Mouse (Mus musculus): ENCODE measurements at regions not wholly inside any gene's neighbourhood (a gene's known extent, or its start where the extent isn't known, plus 50 kb on each side); places are given as distances from the start of the nearest gene placed in this dataset.

DNA sequence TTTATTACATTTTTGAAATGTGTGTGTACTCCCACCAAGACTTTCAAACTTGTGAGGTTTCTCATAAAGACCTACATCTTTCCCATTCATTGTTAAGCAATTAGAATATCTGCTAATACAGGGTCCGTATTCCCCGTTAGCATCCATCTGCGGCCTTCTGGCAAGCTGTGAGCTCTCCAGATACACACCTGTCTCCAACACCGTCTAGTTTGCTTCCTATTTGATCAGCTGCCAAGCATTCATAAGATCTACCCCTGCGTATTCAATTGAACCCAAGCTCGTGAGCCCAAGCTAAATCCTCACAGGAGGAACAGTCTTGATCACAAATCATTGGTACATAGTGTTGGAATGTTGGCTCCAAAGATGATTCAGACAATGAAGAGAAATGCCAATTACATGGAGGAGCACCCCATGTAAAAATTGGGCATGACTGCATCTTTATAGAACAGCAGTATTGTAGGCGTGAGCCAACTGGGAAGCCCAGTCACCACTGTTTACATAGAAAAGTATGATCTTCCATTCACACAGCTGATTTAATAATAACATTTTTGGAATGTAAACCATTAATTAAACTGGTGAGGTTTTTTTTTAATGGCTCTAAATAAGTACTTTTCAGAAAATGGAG is 133.1 kb downstream of the Mreg start:
- Histone ChIP-seq H3K9ac (ENCODE audit: low read depth, low read length) (no peak overlapping the region), H3K79me2 (replicated peaks; ENCODE audit: control insufficient read depth, insufficient read depth, low read length) (no peaks in the 10 kb centered on the region), H3K27me3 (ENCODE audit: control insufficient read depth, insufficient read depth, low read length) (no peaks in the 10 kb centered on the region), H3K4me3 (no peak overlapping the region), H3K4me1 (ENCODE audit: control insufficient read depth, insufficient read depth, low read length) (no peaks in the 10 kb centered on the region), H3K36me3 (ENCODE audit: control insufficient read depth, insufficient read depth, low read length) (no peaks in the 10 kb centered on the region), H3K27ac (no peak overlapping the region)
- intact Hi-C loops (cut with DNase I), result no loop called here
- no peak for DNase-seq
- WGBS, result 67% methylated on average over 7 of the region's 7 CpGs
- TF ChIP-seq CTCF (IDR thresholded peaks at IDR 0.05), result no peak
- no peak for TF ChIP-seq POLR2A (IDR thresholded peaks at IDR 0.05; ENCODE audit: insufficient read depth, low read depth, low read length)

DNA sequence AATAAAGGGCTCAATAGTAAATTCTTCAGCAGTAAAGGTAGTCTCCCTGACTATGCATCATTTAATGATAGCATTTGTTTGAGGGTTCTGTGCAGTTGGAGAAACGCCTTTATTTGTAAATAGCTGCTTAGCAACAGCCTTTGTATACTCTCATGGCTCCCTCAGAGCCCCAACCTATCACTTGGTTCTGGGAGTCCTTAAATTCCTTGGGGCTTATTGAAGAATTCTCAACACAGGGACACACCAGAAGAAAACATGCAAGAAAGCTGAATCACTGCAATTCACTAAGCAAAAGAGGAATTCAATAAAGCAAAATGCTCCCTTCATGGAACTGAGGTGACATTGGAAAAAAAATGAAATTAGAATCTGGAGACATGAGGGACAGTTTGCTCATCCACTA is 135.8 kb downstream of the Mreg start:
- no peak for TF ChIP-seq CTCF (IDR thresholded peaks at IDR 0.05)
- no peak for TF ChIP-seq EP300 (IDR thresholded peaks at IDR 0.05; ENCODE audit: insufficient read depth, low read depth, low read length)
- no peak for TF ChIP-seq POLR2A (IDR thresholded peaks at IDR 0.05; ENCODE audit: insufficient read depth, low read depth, low read length)
- Histone ChIP-seq H3K36me3 (ENCODE audit: control insufficient read depth, insufficient read depth, low read length) (no peaks in the 10 kb centered on the region), H3K4me3 (no peak overlapping the region), H3K9ac (ENCODE audit: low read depth, low read length) (no peak overlapping the region), H3K79me2 (replicated peaks; ENCODE audit: control insufficient read depth, insufficient read depth, low read length) (no peaks in the 10 kb centered on the region), H3K27me3 (ENCODE audit: control insufficient read depth, insufficient read depth, low read length) (no peaks in the 10 kb centered on the region), H3K27ac (no peak overlapping the region), H3K4me1 (ENCODE audit: control insufficient read depth, insufficient read depth, low read length) (no peaks in the 10 kb centered on the region)
- intact Hi-C loops (cut with DNase I), result no loop called here
- DNase-seq, result no peak
- 29% methylated on average over 1 of the region's 1 CpGs for WGBS

DNA sequence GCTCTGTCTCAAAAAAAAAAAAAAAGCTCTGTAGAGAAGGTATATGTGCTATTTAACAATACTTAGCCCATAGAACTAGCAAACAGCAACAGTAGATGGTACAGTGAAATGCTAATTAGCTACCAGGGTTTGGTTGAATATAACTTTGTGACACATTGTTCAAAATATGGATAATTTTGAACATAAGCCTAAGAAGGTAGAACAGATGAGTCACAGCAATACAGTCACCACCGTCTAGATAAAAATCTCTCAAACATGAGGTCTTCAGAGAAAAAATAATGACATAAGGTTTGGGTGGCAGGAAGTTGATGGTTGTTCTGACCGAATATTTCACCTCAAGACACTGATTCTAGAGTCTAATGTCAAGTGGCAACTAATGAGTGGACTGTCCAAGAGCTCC is 136.6 kb downstream of the Mreg start:
- DNase-seq, result no peak
- Histone ChIP-seq H3K36me3 (ENCODE audit: control insufficient read depth, insufficient read depth, low read length) (no peaks in the 10 kb centered on the region), H3K27ac (no peak overlapping the region), H3K4me1 (ENCODE audit: control insufficient read depth, insufficient read depth, low read length) (no peaks in the 10 kb centered on the region), H3K9ac (ENCODE audit: low read depth, low read length) (no peak overlapping the region), H3K79me2 (replicated peaks; ENCODE audit: control insufficient read depth, insufficient read depth, low read length) (no peaks in the 10 kb centered on the region), H3K4me3 (no peak overlapping the region), H3K27me3 (ENCODE audit: control insufficient read depth, insufficient read depth, low read length) (no peaks in the 10 kb centered on the region)
- WGBS, result 68% methylated on average over 2 of the region's 2 CpGs
- TF ChIP-seq EP300 (IDR thresholded peaks at IDR 0.05; ENCODE audit: insufficient read depth, low read depth, low read length), result no peak
- TF ChIP-seq POLR2A (IDR thresholded peaks at IDR 0.05; ENCODE audit: insufficient read depth, low read depth, low read length), result no peak
- TF ChIP-seq CTCF (IDR thresholded peaks at IDR 0.05), result no peak
- intact Hi-C loops (cut with DNase I), result no loop called here

DNA sequence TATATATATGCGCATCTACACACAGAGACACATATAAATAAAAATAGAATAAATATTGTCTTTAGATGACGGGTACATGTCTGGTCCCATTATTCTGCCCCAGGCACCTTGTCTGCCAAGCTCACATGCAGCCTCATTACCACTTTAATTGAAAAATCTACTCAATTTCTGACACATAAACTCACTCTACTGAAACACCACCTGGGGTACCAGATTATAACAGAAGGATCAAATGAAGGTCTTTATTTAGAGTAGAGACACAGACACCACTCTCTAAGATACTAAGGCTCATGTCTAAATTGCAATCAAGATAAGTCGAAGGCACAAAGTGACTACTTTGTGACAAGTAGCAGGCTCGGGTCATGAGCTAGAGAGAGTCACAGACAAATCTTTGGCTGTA is 138.9 kb downstream of the Mreg start:
- H3K4me1 ChIP-seq (ENCODE audit: control insufficient read depth, insufficient read depth, low read length), result no peaks in the 10 kb centered on the region
- H3K27ac ChIP-seq, result no peak overlapping the region
- intact Hi-C loops (cut with DNase I), result no loop called here
- H3K79me2 ChIP-seq (replicated peaks; ENCODE audit: control insufficient read depth, insufficient read depth, low read length), result no peaks in the 10 kb centered on the region
- no peak for DNase-seq
- H3K9ac ChIP-seq (ENCODE audit: low read depth, low read length), result no peak overlapping the region
- TF ChIP-seq POLR2A (IDR thresholded peaks at IDR 0.05; ENCODE audit: insufficient read depth, low read depth, low read length) (no peak), CTCF (IDR thresholded peaks at IDR 0.05) (no peak), EP300 (IDR thresholded peaks at IDR 0.05; ENCODE audit: insufficient read depth, low read depth, low read length) (no peak)
- no peaks in the 10 kb centered on the region for H3K36me3 ChIP-seq (ENCODE audit: control insufficient read depth, insufficient read depth, low read length)
- no peak overlapping the region for H3K4me3 ChIP-seq
- no peaks in the 10 kb centered on the region for H3K27me3 ChIP-seq (ENCODE audit: control insufficient read depth, insufficient read depth, low read length)
- 90% methylated on average over 4 of the region's 4 CpGs for WGBS

DNA sequence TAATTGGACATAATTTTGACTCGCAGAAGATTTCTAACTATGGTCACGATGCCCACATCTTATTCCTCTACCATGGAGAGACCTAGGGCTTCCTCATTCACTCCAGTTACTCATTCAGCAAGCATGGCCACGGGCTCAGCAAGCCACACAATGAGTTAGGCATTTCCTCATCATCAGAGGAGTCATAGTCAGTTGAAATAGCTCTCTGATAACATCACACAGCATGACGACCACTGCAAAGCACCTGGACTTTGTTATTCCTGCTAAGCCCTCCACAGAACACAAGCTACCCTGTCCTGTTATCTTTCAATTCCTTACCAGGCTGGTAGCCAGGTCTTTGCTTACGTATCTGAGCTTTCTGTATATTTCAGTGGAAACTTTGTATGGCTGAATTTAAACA is 141.6 kb downstream of the Mreg start:
- Histone ChIP-seq H3K27me3 (ENCODE audit: control insufficient read depth, insufficient read depth, low read length) (no peaks in the 10 kb centered on the region), H3K36me3 (ENCODE audit: control insufficient read depth, insufficient read depth, low read length) (no peaks in the 10 kb centered on the region), H3K4me1 (ENCODE audit: control insufficient read depth, insufficient read depth, low read length) (no peaks in the 10 kb centered on the region), H3K4me3 (no peak overlapping the region), H3K79me2 (replicated peaks; ENCODE audit: control insufficient read depth, insufficient read depth, low read length) (no peaks in the 10 kb centered on the region), H3K9ac (ENCODE audit: low read depth, low read length) (no peak overlapping the region), H3K27ac (no peak overlapping the region)
- DNase-seq, result no peak
- WGBS, result 57% methylated on average over 5 of the region's 5 CpGs
- no peak for TF ChIP-seq POLR2A (IDR thresholded peaks at IDR 0.05; ENCODE audit: insufficient read depth, low read depth, low read length)
- no peak for TF ChIP-seq EP300 (IDR thresholded peaks at IDR 0.05; ENCODE audit: insufficient read depth, low read depth, low read length)
- no peak for TF ChIP-seq CTCF (IDR thresholded peaks at IDR 0.05)
- intact Hi-C loops (cut with DNase I), result no loop called here

DNA sequence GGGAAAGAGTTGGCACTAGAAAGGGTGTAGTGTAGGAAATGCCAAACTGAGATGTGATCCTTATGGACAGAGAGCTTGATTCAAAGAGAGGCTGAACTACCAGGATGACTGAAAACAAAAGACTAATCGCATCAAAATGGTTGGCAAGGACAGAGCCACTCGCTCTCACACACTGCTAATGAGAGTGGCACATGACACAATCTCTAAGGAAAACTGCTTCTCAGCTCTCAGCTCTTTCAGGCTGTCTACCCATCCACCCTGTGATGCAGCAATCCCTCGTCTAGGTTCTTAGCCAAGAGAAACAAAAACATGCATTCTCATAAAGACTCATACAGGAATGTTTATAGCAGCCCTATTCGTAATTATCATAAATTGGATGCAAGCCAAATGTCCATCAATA is 143.1 kb downstream of the Mreg start:
- 51% methylated on average over 4 of the region's 4 CpGs for WGBS
- Histone ChIP-seq H3K4me1 (ENCODE audit: control insufficient read depth, insufficient read depth, low read length) (no peaks in the 10 kb centered on the region), H3K79me2 (replicated peaks; ENCODE audit: control insufficient read depth, insufficient read depth, low read length) (no peaks in the 10 kb centered on the region), H3K36me3 (ENCODE audit: control insufficient read depth, insufficient read depth, low read length) (no peaks in the 10 kb centered on the region), H3K4me3 (no peak overlapping the region), H3K27me3 (ENCODE audit: control insufficient read depth, insufficient read depth, low read length) (no peaks in the 10 kb centered on the region), H3K9ac (ENCODE audit: low read depth, low read length) (no peak overlapping the region), H3K27ac (no peak overlapping the region)
- no peak for DNase-seq
- intact Hi-C loops (cut with DNase I), result no loop called here
- TF ChIP-seq EP300 (IDR thresholded peaks at IDR 0.05; ENCODE audit: insufficient read depth, low read depth, low read length) (no peak), CTCF (IDR thresholded peaks at IDR 0.05) (no peak), POLR2A (IDR thresholded peaks at IDR 0.05; ENCODE audit: insufficient read depth, low read depth, low read length) (no peak)
